Mouse (Mus musculus) olfactory bulb, adult 2 months (tissue): ENCODE measurements around the gene Otos. TPM values are rescaled to one million over a fixed set of nuclear protein-coding genes. Genes with fewer than 3 reads are reported as not detected.

Experiments
- H3K27ac ChIP-seq: fragments of 200-500 bp; 2 replicates; pipeline ENCODE4 v1.5.1; 2012; ENCODE audit warnings: low read depth, low read length; ENCODE audit not compliant: insufficient read depth
- H3K4me1 ChIP-seq: fragments of 200-500 bp; 2 replicates; pipeline ENCODE4 v1.6.1; 2012; ENCODE audit warnings: low read length; ENCODE audit not compliant: control insufficient read depth, insufficient read depth
- H3K4me3 ChIP-seq: fragments of 200-500 bp; 2 replicates; pipeline ENCODE4 v1.5.1; 2012; ENCODE audit warnings: mild to moderate bottlenecking, low read depth, low read length, moderate library complexity; ENCODE audit not compliant: insufficient read depth
- CTCF ChIP-seq: fragments of 200-500 bp; IDR thresholded peaks from 2 replicates; pipeline ENCODE4 v1.5.1; 2012; ENCODE audit warnings: low read depth, mild to moderate bottlenecking, low read length, moderate library complexity; ENCODE audit not compliant: insufficient read depth
- POLR2A ChIP-seq: fragments of 200-500 bp; IDR thresholded peaks from 2 replicates; pipeline ENCODE4 v1.6.1; 2012; ENCODE audit warnings: mild to moderate bottlenecking, low read depth, low read length, moderate library complexity; ENCODE audit not compliant: insufficient read depth
- WGBS: fragments of 180-500 bp; shearing (Covaris S2); methylation state at CpG from one replicate; pipeline ENCODE4 v1.1.7; 2018; 5-methylcytosine and 5-hydroxymethylcytosine counted together
- polyA plus RNA-seq: library from polyadenylated mRNA; stranded (reverse); fragments of >200 nt; gene quantifications from 2 replicates; pipeline ENCODE4 v1.2.4, GENCODE M21; 2012; ENCODE audit warnings: low replicate concordance; ENCODE audit not compliant: missing spikeins, insufficient read depth, insufficient read length

Gene Otos
- polyA plus RNA-seq: not detected in 2 replicates

- WGBS: 22% methylated on average over 8 of the region's 8 CpGs
- Histone ChIP-seq H3K4me1 (peaks cover 7% of the 10 kb centered on the region; the same call in 1 of the 2 replicates), H3K4me3 (no peak within 1 kb of the TSS), H3K27ac (no peak within 1 kb of the TSS)
- no peak for TF ChIP-seq POLR2A
- TF ChIP-seq CTCF: peak; percentile 85
These were observed at the start of gene Otos for GRCm38 (mm10) chr1:92648673-92649072. TSS of gene Otos (minus strand) at chr1:92648841.

GRCm38 (mm10) chr1:92696848-92697247 lies 48.2 kb upstream of the Otos start:
- peaks cover 15% of the 10 kb centered on the region for H3K4me1 ChIP-seq
- 32% methylated on average over 4 of the region's 4 CpGs for WGBS
- H3K4me3 ChIP-seq: no peak overlapping the region
- no peak overlapping the region for H3K27ac ChIP-seq
- TF ChIP-seq CTCF (no peak), POLR2A (no peak)

GRCm38 (mm10) chr1:92695751-92696150 lies 47.1 kb upstream of the Otos start:
- TF ChIP-seq POLR2A: no peak

GRCm38 (mm10) chr1:92691166-92691844 lies 42.7 kb upstream of the Otos start:
- TF ChIP-seq POLR2A (no peak), CTCF (no peak)
- Histone ChIP-seq H3K4me1 (no peaks in the 10 kb centered on the region), H3K27ac (no peak overlapping the region), H3K4me3 (no peak overlapping the region)
- 81% methylated on average over 3 of the region's 3 CpGs for WGBS

More at GRCm38 (mm10) chr1:92695751-92696150, 47.1 kb upstream of the Otos start:
- Histone ChIP-seq H3K4me3 (no peak overlapping the region), H3K4me1 (peaks cover 15% of the 10 kb centered on the region), H3K27ac (no peak overlapping the region)
- WGBS: 85% methylated on average over 5 of the region's 5 CpGs

- no peak overlapping the region for H3K4me3 ChIP-seq
- 72% methylated on average over 8 of the region's 8 CpGs for WGBS
- H3K27ac ChIP-seq: no peak overlapping the region
- H3K4me1 ChIP-seq: peaks cover 7% of the 10 kb centered on the region
- TF ChIP-seq CTCF: no peak
- TF ChIP-seq POLR2A: no peak
These were observed 38.4 kb upstream of the Otos start for GRCm38 (mm10) chr1:92686994-92687393.

- H3K4me1 ChIP-seq: peaks cover 27% of the 10 kb centered on the region
- TF ChIP-seq POLR2A: no peak
- TF ChIP-seq CTCF: no peak
- H3K4me3 ChIP-seq: no peak overlapping the region
- WGBS: 41% methylated on average over 8 of the region's 8 CpGs
- H3K27ac ChIP-seq: peak overlapping the region; percentile 82
These were observed 34.5 kb upstream of the Otos start for GRCm38 (mm10) chr1:92683151-92683550.

- 27% methylated on average over 16 of the region's 16 CpGs for WGBS
- TF ChIP-seq CTCF (no peak), POLR2A (no peak)
- H3K4me3 ChIP-seq: no peak overlapping the region
- peak overlapping the region; percentile 67; the same call in 1 of the 2 replicates for H3K27ac ChIP-seq
- H3K4me1 ChIP-seq: peaks cover 27% of the 10 kb centered on the region
These were observed 32.3 kb upstream of the Otos start for GRCm38 (mm10) chr1:92680668-92681603.

- H3K27ac ChIP-seq: no peak overlapping the region
- H3K4me3 ChIP-seq: no peak overlapping the region
- TF ChIP-seq CTCF (no peak), POLR2A (no peak)
- H3K4me1 ChIP-seq: peaks cover 27% of the 10 kb centered on the region
- WGBS: 95% methylated on average over 5 of the region's 5 CpGs
These were observed 30.1 kb upstream of the Otos start for GRCm38 (mm10) chr1:92678757-92679156.

- H3K4me1 ChIP-seq: peaks cover 17% of the 10 kb centered on the region
- H3K27ac ChIP-seq: no peak overlapping the region
- TF ChIP-seq CTCF: no peak
- no peak for TF ChIP-seq POLR2A
- H3K4me3 ChIP-seq: no peak overlapping the region
- WGBS: 61% methylated on average over 3 of the region's 3 CpGs
These were observed 28.0 kb upstream of the Otos start for GRCm38 (mm10) chr1:92676676-92676975.
